Mouse (Mus musculus) C3H10T1/2 (cell line): ENCODE results near the gene Cdx2. TPM values are rescaled to one million over a fixed set of nuclear protein-coding genes. Genes with fewer than 3 reads are reported as not detected.

ENCODE experiments used
- polyA plus RNA-seq, 2 experiments: library from polyadenylated mRNA; unstranded; fragments of >200 nt; fragmentation: generic; extraction: Trizol; gene quantifications; one replicate each; pipeline ENCODE4 v1.2.1; 2012; ENCODE audit warnings: missing spikeins in 2 of 2

Gene Cdx2
- polyA plus RNA-seq, result not detected

GRCm38 (mm10) chr5:147306638-147307397, at the start of gene Cdx2:
Gene Cdx2 (minus strand): TSS chr5:147307270.

GRCm38 (mm10) chr5:147322183-147322582, 15.1 kb upstream of the Cdx2 start, which contains the start of gene Urad:
Gene Urad (minus strand): TSS chr5:147322440.

GRCm38 (mm10) chr5:147269926-147270672, 37.0 kb downstream of the Cdx2 start, which contains the start of gene Pdx1:
Gene Pdx1 (plus strand): TSS chr5:147269959.

Other genes starting within 250 kb of the Cdx2 start
- gene Lnx2, start 230.7 kb downstream of the Cdx2 start, polyA plus RNA-seq, result 1 to 10 TPM in 1 of 2 experiments, under 1 TPM in 1; 0.42 to 2.3 TPM
- 100 to 1,000 TPM in 1 of 2 experiments, 10 to 100 TPM in 1; 82.8 to 103 TPM for gene Polr1d, start 230.2 kb downstream of the Cdx2 start, polyA plus RNA-seq
- gene Gsx1, start 118.6 kb downstream of the Cdx2 start, polyA plus RNA-seq, result not detected
- gene Pdx1, start 37.3 kb downstream of the Cdx2 start, polyA plus RNA-seq, result not detected
- not detected for gene Urad, start 15.2 kb upstream of the Cdx2 start, polyA plus RNA-seq
- gene Flt3, start 93.2 kb upstream of the Cdx2 start, polyA plus RNA-seq, result under 1 TPM; 0.01 TPM
- 10 to 100 TPM in 1 of 2 experiments, 1 to 10 TPM in 1; 2.5 to 15.3 TPM for gene Pan3, start 122.9 kb upstream of the Cdx2 start, polyA plus RNA-seq